Mouse (Mus musculus): Measurements from ENCODE around the gene Rere. TPM values are rescaled to one million over a fixed set of nuclear protein-coding genes. Genes with fewer than 3 reads are reported as not detected.
"Not testable (repeated sequence)": the region's sequence is repeated elsewhere in the genome, so short reads cannot be mapped to it uniquely, and the experiment has no call there.

Rere gene
- polyA plus RNA-seq, 1 experiment from 2014 or later = 30.3 TPM

GRCm38 (mm10) chr4:150552751-150553600, 271.5 kb downstream of the Rere start:
- H3K36me3 ChIP-seq (ENCODE audit: control insufficient read depth, insufficient read depth, low read length) = no peaks in the 10 kb centered on the region
- H3K4me1 ChIP-seq (replicated peaks; ENCODE audit: control insufficient read depth, insufficient read depth, low read length) = peaks cover 38% of the 10 kb centered on the region
- H3K9ac ChIP-seq (ENCODE audit: low read length) = no peak overlapping the region
- H3K27ac ChIP-seq (ENCODE audit: low read length) = no peak overlapping the region
- no peaks in the 10 kb centered on the region for H3K9me3 ChIP-seq (ENCODE audit: control insufficient read depth, low read length)
- WGBS = 69% methylated on average over 15 of the region's 15 CpGs
- H3K4me2 ChIP-seq (ENCODE audit: low read depth, low read length) = no peak overlapping the region
- no peak for ATAC-seq (ENCODE audit: low read depth)
- H3K27me3 ChIP-seq (ENCODE audit: control insufficient read depth, insufficient read depth, low read depth, low read length) = no peaks in the 10 kb centered on the region
- H3K4me3 ChIP-seq (ENCODE audit: low read length) = no peak overlapping the region

- Histone ChIP-seq H3K4me2 (ENCODE audit: low read depth, low read length) (no peak overlapping the region), H3K4me1 (replicated peaks; ENCODE audit: control insufficient read depth, insufficient read depth, low read length) (peaks cover 32% of the 10 kb centered on the region), H3K36me3 (ENCODE audit: control insufficient read depth, insufficient read depth, low read length) (no peaks in the 10 kb centered on the region), H3K27me3 (ENCODE audit: control insufficient read depth, insufficient read depth, low read depth, low read length) (no peaks in the 10 kb centered on the region), H3K27ac (ENCODE audit: low read length) (peak overlapping the region; percentile 73), H3K9ac (ENCODE audit: low read length) (no peak overlapping the region), H3K4me3 (ENCODE audit: low read length) (no peak overlapping the region), H3K9me3 (ENCODE audit: control insufficient read depth, low read length) (no peaks in the 10 kb centered on the region)
- ATAC-seq (ENCODE audit: low read depth) = no peak
Measured at GRCm38 (mm10) chr4:150555783-150556182, 274.3 kb downstream of the Rere start.

- Histone ChIP-seq H3K9ac (ENCODE audit: low read length) (peak overlapping the region; percentile 21; the same call in 1 of the 2 replicates), H3K4me1 (replicated peaks; ENCODE audit: control insufficient read depth, insufficient read depth, low read length) (peaks cover 24% of the 10 kb centered on the region), H3K4me3 (ENCODE audit: low read length) (no peak overlapping the region), H3K4me2 (ENCODE audit: low read depth, low read length) (peak overlapping the region; percentile 11; the same call in 1 of the 2 replicates), H3K27ac (ENCODE audit: low read length) (peak overlapping the region; percentile 73), H3K36me3 (ENCODE audit: control insufficient read depth, insufficient read depth, low read length) (no peaks in the 10 kb centered on the region), H3K27me3 (ENCODE audit: control insufficient read depth, insufficient read depth, low read depth, low read length) (no peaks in the 10 kb centered on the region), H3K9me3 (ENCODE audit: control insufficient read depth, low read length) (no peaks in the 10 kb centered on the region)
- ATAC-seq (ENCODE audit: low read depth) = peak; percentile 79
- WGBS = 8% methylated on average over 17 of the region's 17 CpGs
Measured at GRCm38 (mm10) chr4:150556382-150557221, 275.2 kb downstream of the Rere start.

- not testable (repeated sequence) for H3K4me3 ChIP-seq (ENCODE audit: low read length); H3K27ac ChIP-seq (ENCODE audit: low read length); H3K4me2 ChIP-seq (ENCODE audit: low read depth, low read length); H3K27me3 ChIP-seq (ENCODE audit: control insufficient read depth, insufficient read depth, low read depth, low read length); ATAC-seq (ENCODE audit: low read depth); H3K9me3 ChIP-seq (ENCODE audit: control insufficient read depth, low read length); H3K36me3 ChIP-seq (ENCODE audit: control insufficient read depth, insufficient read depth, low read length); H3K9ac ChIP-seq (ENCODE audit: low read length)
- 57% methylated on average over 3 of the region's 3 CpGs for WGBS
- peaks cover 20% of the 10 kb centered on the region for H3K4me1 ChIP-seq (replicated peaks; ENCODE audit: control insufficient read depth, insufficient read depth, low read length)
Measured at GRCm38 (mm10) chr4:150557289-150557688, 275.8 kb downstream of the Rere start.

- Histone ChIP-seq H3K4me3 (ENCODE audit: low read length) (no peak overlapping the region), H3K27ac (ENCODE audit: low read length) (no peak overlapping the region; the same call in 1 of the 2 replicates), H3K4me2 (ENCODE audit: low read depth, low read length) (no peak overlapping the region), H3K9ac (ENCODE audit: low read length) (no peak overlapping the region), H3K4me1 (replicated peaks; ENCODE audit: control insufficient read depth, insufficient read depth, low read length) (peaks cover 17% of the 10 kb centered on the region), H3K9me3 (ENCODE audit: control insufficient read depth, low read length) (no peaks in the 10 kb centered on the region), H3K27me3 (ENCODE audit: control insufficient read depth, insufficient read depth, low read depth, low read length) (no peaks in the 10 kb centered on the region), H3K36me3 (ENCODE audit: control insufficient read depth, insufficient read depth, low read length) (no peaks in the 10 kb centered on the region)
- no peak for ATAC-seq (ENCODE audit: low read depth)
- 13% methylated on average over 1 of the region's 1 CpGs for WGBS
Measured at GRCm38 (mm10) chr4:150557976-150558375, 276.5 kb downstream of the Rere start.

GRCm38 (mm10) chr4:150559514-150559913, 278.1 kb downstream of the Rere start:
- no peaks in the 10 kb centered on the region for H3K9me3 ChIP-seq (ENCODE audit: control insufficient read depth, low read length)
- 75% methylated on average over 3 of the region's 3 CpGs for WGBS
- H3K27ac ChIP-seq (ENCODE audit: low read length) = no peak overlapping the region
- H3K4me3 ChIP-seq (ENCODE audit: low read length) = no peak overlapping the region
- no peak for ATAC-seq (ENCODE audit: low read depth)
- H3K27me3 ChIP-seq (ENCODE audit: control insufficient read depth, insufficient read depth, low read depth, low read length) = no peaks in the 10 kb centered on the region
- H3K4me1 ChIP-seq (replicated peaks; ENCODE audit: control insufficient read depth, insufficient read depth, low read length) = peaks cover 17% of the 10 kb centered on the region
- H3K4me2 ChIP-seq (ENCODE audit: low read depth, low read length) = no peak overlapping the region
- H3K9ac ChIP-seq (ENCODE audit: low read length) = no peak overlapping the region
- no peaks in the 10 kb centered on the region for H3K36me3 ChIP-seq (ENCODE audit: control insufficient read depth, insufficient read depth, low read length)

- 60% methylated on average over 5 of the region's 5 CpGs for WGBS
- H3K27ac ChIP-seq (ENCODE audit: low read length) = no peak overlapping the region
Measured at GRCm38 (mm10) chr4:150563281-150563680, 281.8 kb downstream of the Rere start.

GRCm38 (mm10) chr4:150566193-150566592, 284.7 kb downstream of the Rere start:
- Histone ChIP-seq H3K9ac (ENCODE audit: low read length) (no peak overlapping the region), H3K9me3 (ENCODE audit: control insufficient read depth, low read length) (no peaks in the 10 kb centered on the region), H3K27me3 (ENCODE audit: control insufficient read depth, insufficient read depth, low read depth, low read length) (no peaks in the 10 kb centered on the region), H3K4me2 (ENCODE audit: low read depth, low read length) (no peak overlapping the region), H3K4me1 (replicated peaks; ENCODE audit: control insufficient read depth, insufficient read depth, low read length) (peaks cover 26% of the 10 kb centered on the region), H3K27ac (ENCODE audit: low read length) (0 out of 2 replicates have a peak overlapping the region, but pooled peaks have one; percentile 2), H3K36me3 (ENCODE audit: control insufficient read depth, insufficient read depth, low read length) (no peaks in the 10 kb centered on the region), H3K4me3 (ENCODE audit: low read length) (no peak overlapping the region)
- 74% methylated on average over 6 of the region's 6 CpGs for WGBS
- ATAC-seq (ENCODE audit: low read depth) = no peak

More at GRCm38 (mm10) chr4:150563281-150563680, 281.8 kb downstream of the Rere start:
- Histone ChIP-seq H3K9me3 (ENCODE audit: control insufficient read depth, low read length) (no peaks in the 10 kb centered on the region), H3K4me3 (ENCODE audit: low read length) (no peak overlapping the region), H3K4me2 (ENCODE audit: low read depth, low read length) (no peak overlapping the region), H3K36me3 (ENCODE audit: control insufficient read depth, insufficient read depth, low read length) (no peaks in the 10 kb centered on the region), H3K9ac (ENCODE audit: low read length) (no peak overlapping the region), H3K4me1 (replicated peaks; ENCODE audit: control insufficient read depth, insufficient read depth, low read length) (peaks cover 14% of the 10 kb centered on the region), H3K27me3 (ENCODE audit: control insufficient read depth, insufficient read depth, low read depth, low read length) (no peaks in the 10 kb centered on the region)
- ATAC-seq (ENCODE audit: low read depth) = no peak

Data from lung, embryonic 16.5 days (tissue).